Mouse (Mus musculus) megakaryocyte, adult 5-6 weeks (primary cell): Measurements from ENCODE around the gene Mvk. TPM values are rescaled to one million over a fixed set of nuclear protein-coding genes. Genes with fewer than 3 reads are reported as not detected.

Experiments used
- ATAC-seq: 2 replicates; pipeline ENCODE4 v1.8.0; 2016; ENCODE audit warnings: mild to moderate bottlenecking, inconsistent platforms; ENCODE audit not compliant: poor library complexity, severe bottlenecking
- total RNA-seq, 2 experiments: library from RNA; stranded (forward) in 1 of 2; stranded (reverse) in 1 of 2; fragments of 153-499, 151-499 nt in 1 of 2; fragments of 221-1000, 200-1000 nt in 1 of 2; gene quantifications; 2 replicates each; pipeline versions ENCODE4 v1.2.3 to v1.2.4; 2015 to 2017

Gene Mvk
- total RNA-seq, 2 experiments from 2014 or later: 4.4 to 7.3 TPM

- no peak for ATAC-seq
Observed at GRCm38 (mm10) chr5:114507964-114508363, 63.9 kb downstream of the Mvk start.

GRCm38 (mm10) chr5:114509461-114509860 lies 65.4 kb downstream of the Mvk start:
- ATAC-seq: no peak

Other genes with a start within 250 kb of the Mvk start
- gene Foxn4, start 170.5 kb upstream of the Mvk start, total RNA-seq (2015): not detected in 2 replicates
- not detected in 2 replicates for gene Foxn4, start 170.5 kb upstream of the Mvk start, total RNA-seq (2017)
- gene Myo1h, start 155.1 kb upstream of the Mvk start, total RNA-seq (2015): 4.3 and 8.6 TPM in 2 replicates
- 5.2 and 12.5 TPM in 2 replicates for gene Myo1h, start 155.1 kb upstream of the Mvk start, total RNA-seq (2017)
- gene Kctd10, start 63.8 kb upstream of the Mvk start, total RNA-seq (2015): 30.2 and 32.5 TPM in 2 replicates
- gene Kctd10, start 63.8 kb upstream of the Mvk start, total RNA-seq (2017): 89.8 and 106 TPM in 2 replicates
- gene Ube3b, start 63.7 kb upstream of the Mvk start, total RNA-seq (2015): 23.7 and 27.3 TPM in 2 replicates
- gene Ube3b, start 63.7 kb upstream of the Mvk start, total RNA-seq (2017): 17.5 and 19.3 TPM in 2 replicates
- 2.0 and 2.5 TPM in 2 replicates for gene Mmab, start 209 bp upstream of the Mvk start, total RNA-seq (2015)
- 3.6 and 4.2 TPM in 2 replicates for gene Mmab, start 209 bp upstream of the Mvk start, total RNA-seq (2017)
- gene Fam222a, start 123.7 kb downstream of the Mvk start, total RNA-seq (2015): 0.16 and 0.22 TPM in 2 replicates
- 0.11 and 0.69 TPM in 2 replicates for gene Fam222a, start 123.7 kb downstream of the Mvk start, total RNA-seq (2017)
- gene Trpv4, start 214.2 kb downstream of the Mvk start, total RNA-seq (2015): 1.5 TPM in 2 replicates
- gene Trpv4, start 214.2 kb downstream of the Mvk start, total RNA-seq (2017): 0.94 and 1.8 TPM in 2 replicates
- gene Gltp, start 246.7 kb downstream of the Mvk start, total RNA-seq (2015): 268 and 269 TPM in 2 replicates
- gene Gltp, start 246.7 kb downstream of the Mvk start, total RNA-seq (2017): 135 and 141 TPM in 2 replicates